ENCODE assay signal across 18 mouse cellular contexts in genomic region chr13:41568421-41568820, GRCm38 (mm10).
"Had no signal": no experiment of that assay in that cellular context is flagged by ENCODE, and none has a peak within 500 bp of the region (broad histone marks: within the 10 kb centered on the region; RNA-seq: fewer than 3 reads in every experiment).

No protein-coding gene starts in this region.

- H3K9me3 ChIP-seq: kidney, embryonic 15.5 days; limb, embryonic 10.5 days; limb, embryonic 13.5 days; liver, embryonic 12.5 days; liver, embryonic 15.5 days; midbrain, embryonic 12.5 days; midbrain, embryonic 15.5 days; neural tube, embryonic 13.5 days had no signal

- H3K4me2 ChIP-seq: kidney, embryonic 15.5 days; limb, embryonic 13.5 days; liver, embryonic 12.5 days; liver, embryonic 15.5 days; midbrain, embryonic 12.5 days; midbrain, embryonic 15.5 days; neural tube, embryonic 13.5 days had no signal

- H3K36me3 ChIP-seq: kidney, embryonic 15.5 days; limb, embryonic 10.5 days; limb, embryonic 13.5 days; liver, embryonic 12.5 days; liver, embryonic 15.5 days; midbrain, embryonic 12.5 days; midbrain, embryonic 15.5 days; neural tube, embryonic 13.5 days had no signal

- DNase-seq: kidney, adult 11 months; liver; right cerebral cortex, adult 18-20 months; right cerebral cortex, postnatal 14 days; right cerebral cortex, postnatal 4 days; thymus, adult 2 months; thymus, postnatal 14 days; thymus, postnatal 4 days had no signal

- H3K9ac ChIP-seq: kidney, embryonic 15.5 days; limb, embryonic 13.5 days; liver, embryonic 12.5 days; liver, embryonic 15.5 days; midbrain, embryonic 12.5 days; midbrain, embryonic 15.5 days; neural tube, embryonic 13.5 days had no signal

- H3K27me3 ChIP-seq: kidney, embryonic 15.5 days; limb, embryonic 13.5 days; liver, embryonic 12.5 days; liver, embryonic 15.5 days; midbrain, embryonic 15.5 days; neural tube, embryonic 13.5 days had no signal

- ATAC-seq: liver, embryonic 12.5 days; midbrain, embryonic 15.5 days had no signal

- H3K4me3 ChIP-seq: kidney, embryonic 15.5 days; limb, embryonic 10.5 days; limb, embryonic 13.5 days; liver, embryonic 12.5 days; liver, embryonic 15.5 days; midbrain, embryonic 12.5 days; midbrain, embryonic 15.5 days; myocyte; neural tube, embryonic 13.5 days had no signal

- H3K4me1 ChIP-seq: liver, embryonic 12.5 days; liver, embryonic 15.5 days had no signal

- H3K27ac ChIP-seq: kidney, embryonic 15.5 days; limb, embryonic 10.5 days; limb, embryonic 13.5 days; liver, embryonic 12.5 days; liver, embryonic 15.5 days; midbrain, embryonic 12.5 days; midbrain, embryonic 15.5 days; neural tube, embryonic 13.5 days; stomach, postnatal 0 days had no signal
